Mouse (Mus musculus): ENCODE measurements around the gene Wnt2b. TPM values are rescaled to one million over a fixed set of nuclear protein-coding genes. Genes with fewer than 3 reads are reported as not detected.

Gene Wnt2b
- not detected in 2 replicates for polyA plus RNA-seq (2012; ENCODE audit: insufficient read depth, insufficient read length, missing spikeins)

DNA sequence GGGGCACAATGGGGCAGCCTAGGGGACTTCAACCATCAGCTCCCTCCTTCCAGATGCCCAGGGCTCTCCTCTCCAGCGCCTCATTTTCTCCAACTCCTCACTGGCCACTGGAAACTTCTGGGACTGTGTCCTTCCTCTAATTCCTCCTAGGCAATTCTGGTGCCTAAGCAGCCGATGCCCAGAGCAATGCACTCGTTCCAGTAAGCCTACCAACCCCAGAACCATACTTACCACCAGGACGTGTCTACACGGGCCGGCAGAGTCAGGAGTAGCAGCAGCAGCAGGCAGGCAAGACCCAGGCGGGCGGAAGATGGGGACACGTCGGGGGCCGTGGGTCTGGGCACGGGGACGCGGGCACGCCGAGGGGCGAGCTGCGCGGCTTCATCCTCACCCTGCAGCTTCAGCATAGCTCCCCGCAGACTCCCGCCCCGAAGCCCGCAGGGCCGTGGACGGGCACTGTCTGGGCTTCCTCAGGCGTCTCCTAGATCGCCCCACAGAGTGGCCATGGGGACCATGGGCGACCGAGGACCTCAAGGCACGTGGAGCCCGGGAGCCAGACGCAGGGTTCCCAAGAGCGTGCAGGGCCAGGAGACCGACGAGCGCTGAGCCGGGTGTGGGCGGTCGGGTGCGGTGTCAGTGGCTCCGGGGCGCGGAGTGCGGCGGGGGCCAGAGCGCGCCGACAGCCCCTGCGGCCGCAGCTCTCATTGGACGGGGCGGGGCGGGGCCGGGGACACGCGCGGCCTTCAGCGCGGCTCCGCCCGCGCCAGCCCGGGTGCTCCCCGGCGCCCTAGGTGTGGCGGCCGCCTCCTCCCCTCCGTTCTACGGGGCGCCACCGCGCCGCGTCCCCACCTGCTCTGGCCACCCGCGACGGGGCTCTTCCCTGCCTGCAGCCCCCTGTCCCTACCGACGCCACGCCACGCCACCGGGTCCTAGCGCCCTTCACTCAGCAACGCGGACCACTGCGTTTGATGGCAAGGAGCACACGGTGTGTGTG lies at the start of gene Wnt2b:
Wnt2b (minus strand) TSS at position 856 of the 994 bp plus-strand sequence.
- Histone ChIP-seq H3K4me1 (ENCODE audit: control insufficient read depth, insufficient read depth, low read length) (peaks cover 9% of the 10 kb centered on the region), H3K4me3 (ENCODE audit: insufficient read depth, low read length) (peak within 1 kb of the TSS; percentile 46), H3K27ac (ENCODE audit: insufficient read depth, low read depth, low read length) (no peak within 1 kb of the TSS)
- TF ChIP-seq CTCF (IDR thresholded peaks at IDR 0.05; ENCODE audit: low read depth, low read length): no peak
- no peak for TF ChIP-seq POLR2A (IDR thresholded peaks at IDR 0.05; ENCODE audit: borderline replicate concordance, low read depth, low read length)

DNA sequence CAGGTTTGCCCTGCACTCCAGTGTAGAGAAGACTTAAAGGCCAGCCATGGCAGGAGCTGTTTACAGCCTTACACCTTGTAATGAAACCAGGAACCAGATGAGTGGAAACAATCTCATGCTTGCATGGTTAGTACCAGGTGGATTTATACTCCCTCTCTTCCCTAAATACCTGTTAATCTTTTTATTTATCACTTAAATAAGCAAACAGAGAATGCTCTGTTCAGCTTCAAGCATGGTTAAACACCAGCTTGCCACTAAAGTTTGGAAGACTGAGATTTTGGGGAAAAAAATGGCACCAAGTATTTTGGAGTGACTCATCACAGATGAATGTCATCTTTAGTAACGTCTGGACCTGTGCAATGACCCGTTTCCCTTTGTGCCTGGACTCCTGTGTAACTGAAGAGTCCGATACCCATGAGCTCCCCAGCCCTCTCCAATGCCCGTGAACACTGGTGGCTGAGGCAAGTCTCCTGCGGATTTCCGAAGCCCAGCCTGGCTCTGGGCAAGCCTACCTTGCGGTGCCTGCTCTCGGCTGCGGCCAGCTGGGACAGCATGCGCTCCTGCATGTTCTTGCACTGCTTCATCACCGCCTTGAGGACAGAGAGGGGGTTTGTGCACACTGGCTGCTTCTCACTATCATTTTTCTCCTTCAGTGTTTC lies 49.1 kb upstream of the Wnt2b start:
- TF ChIP-seq POLR2A (IDR thresholded peaks at IDR 0.05; ENCODE audit: borderline replicate concordance, low read depth, low read length): no peak
- no peak for TF ChIP-seq CTCF (IDR thresholded peaks at IDR 0.05; ENCODE audit: low read depth, low read length)

DNA sequence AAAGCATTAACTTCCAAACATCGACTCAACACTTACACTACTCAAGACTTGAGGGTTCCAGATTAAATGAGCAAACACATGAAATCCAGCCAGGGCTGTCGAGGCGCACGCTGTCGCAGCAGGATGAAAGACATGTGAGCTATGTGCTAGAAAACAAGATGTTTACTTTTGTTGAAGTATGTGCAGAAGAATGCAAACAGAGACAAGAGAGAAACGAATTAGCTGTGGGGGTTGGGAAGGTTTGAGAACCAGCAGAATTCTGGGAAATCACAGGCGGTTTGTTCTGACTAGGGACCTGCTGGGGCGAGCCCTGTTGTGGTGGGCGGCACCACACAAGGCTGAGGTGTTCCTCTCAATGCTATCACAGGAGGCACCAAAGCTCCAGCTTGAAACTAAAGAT lies 46.3 kb upstream of the Wnt2b start:
- Histone ChIP-seq H3K27ac (ENCODE audit: insufficient read depth, low read depth, low read length) (no peak overlapping the region), H3K4me3 (ENCODE audit: insufficient read depth, low read length) (no peak overlapping the region), H3K4me1 (ENCODE audit: control insufficient read depth, insufficient read depth, low read length) (peaks cover 15% of the 10 kb centered on the region)
- TF ChIP-seq CTCF (IDR thresholded peaks at IDR 0.05; ENCODE audit: low read depth, low read length) (no peak), POLR2A (IDR thresholded peaks at IDR 0.05; ENCODE audit: borderline replicate concordance, low read depth, low read length) (no peak)

More for the DNA sequence above, 49.1 kb upstream of the Wnt2b start:
- Histone ChIP-seq H3K27ac (ENCODE audit: insufficient read depth, low read depth, low read length) (no peak overlapping the region), H3K4me1 (ENCODE audit: control insufficient read depth, insufficient read depth, low read length) (peaks cover 18% of the 10 kb centered on the region), H3K4me3 (ENCODE audit: insufficient read depth, low read length) (no peak overlapping the region)

DNA sequence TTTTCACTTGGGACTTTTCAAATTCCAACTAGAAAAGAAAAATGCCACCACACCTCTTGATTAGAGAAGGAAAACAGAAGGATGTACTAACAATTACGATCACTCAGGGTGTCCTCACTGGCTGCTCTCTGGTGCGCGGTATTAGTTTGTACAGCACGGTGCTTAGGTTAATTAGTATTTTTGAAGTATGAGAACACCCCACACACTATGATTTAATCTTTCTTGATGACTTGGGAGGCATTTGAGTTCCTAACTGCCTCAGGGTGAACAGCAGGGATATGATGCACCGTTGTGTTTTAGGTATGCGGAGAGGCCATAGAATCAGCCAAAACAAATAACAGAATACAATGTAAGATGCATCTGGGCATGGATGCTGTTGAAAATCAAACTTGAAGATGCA lies 44.4 kb upstream of the Wnt2b start:
- no peak overlapping the region for H3K27ac ChIP-seq (ENCODE audit: insufficient read depth, low read depth, low read length)
- H3K4me3 ChIP-seq (ENCODE audit: insufficient read depth, low read length): no peak overlapping the region
- H3K4me1 ChIP-seq (ENCODE audit: control insufficient read depth, insufficient read depth, low read length): peaks cover 28% of the 10 kb centered on the region
- no peak for TF ChIP-seq POLR2A (IDR thresholded peaks at IDR 0.05; ENCODE audit: borderline replicate concordance, low read depth, low read length)

DNA sequence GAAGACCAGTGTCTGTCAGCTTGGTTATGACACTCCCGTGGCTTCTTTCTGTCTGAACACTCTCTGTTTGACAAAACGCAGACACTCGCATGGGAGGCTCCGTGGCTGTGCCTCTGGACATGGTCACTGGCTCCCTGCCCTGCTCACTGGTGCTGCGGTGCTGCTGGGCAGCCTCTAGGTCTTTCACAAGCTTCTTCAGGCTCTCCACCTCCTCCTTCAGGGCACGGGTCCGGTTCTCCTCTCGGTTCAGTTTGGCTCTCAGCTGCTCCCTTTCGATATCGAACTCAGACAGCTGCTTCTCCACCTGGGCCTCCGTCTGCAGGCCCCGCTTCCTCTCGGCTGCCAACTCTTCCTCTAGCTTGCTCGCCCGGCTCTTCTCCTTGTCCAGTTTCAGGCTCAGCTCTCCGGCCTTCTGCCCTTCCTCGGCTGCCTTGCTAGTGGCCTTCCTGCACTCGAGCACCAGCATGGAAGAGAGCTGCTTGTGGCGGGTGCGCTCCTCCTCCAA lies 43.9 kb upstream of the Wnt2b start:
- H3K4me1 ChIP-seq (ENCODE audit: control insufficient read depth, insufficient read depth, low read length): peaks cover 27% of the 10 kb centered on the region
- no peak overlapping the region for H3K4me3 ChIP-seq (ENCODE audit: insufficient read depth, low read length)
- H3K27ac ChIP-seq (ENCODE audit: insufficient read depth, low read depth, low read length): no peak overlapping the region
- TF ChIP-seq CTCF (IDR thresholded peaks at IDR 0.05; ENCODE audit: low read depth, low read length) (no peak), POLR2A (IDR thresholded peaks at IDR 0.05; ENCODE audit: borderline replicate concordance, low read depth, low read length) (no peak)

DNA sequence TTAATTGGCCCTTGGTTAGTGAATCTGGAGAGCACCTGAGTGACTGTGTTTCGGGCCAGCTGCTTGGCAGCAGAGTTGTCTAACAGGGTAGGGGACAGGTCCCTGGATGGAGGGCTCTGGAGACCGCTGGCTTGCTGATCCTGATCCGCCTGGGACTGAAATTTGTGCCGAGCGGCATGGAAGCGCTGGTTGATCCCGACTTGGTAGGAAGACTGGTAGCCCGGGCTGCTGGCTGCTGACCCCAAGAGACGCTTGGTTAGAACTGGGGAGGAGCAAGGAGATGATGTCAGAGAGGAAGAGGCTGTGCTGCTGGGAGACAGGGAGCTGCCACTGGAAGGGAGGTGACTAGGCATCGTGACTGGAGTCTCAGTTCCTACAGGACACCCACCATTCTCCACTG lies 43.3 kb upstream of the Wnt2b start:
- Histone ChIP-seq H3K4me1 (ENCODE audit: control insufficient read depth, insufficient read depth, low read length) (peaks cover 27% of the 10 kb centered on the region), H3K4me3 (ENCODE audit: insufficient read depth, low read length) (no peak overlapping the region), H3K27ac (ENCODE audit: insufficient read depth, low read depth, low read length) (no peak overlapping the region)
- TF ChIP-seq POLR2A (IDR thresholded peaks at IDR 0.05; ENCODE audit: borderline replicate concordance, low read depth, low read length) (no peak), CTCF (IDR thresholded peaks at IDR 0.05; ENCODE audit: low read depth, low read length) (no peak)

DNA sequence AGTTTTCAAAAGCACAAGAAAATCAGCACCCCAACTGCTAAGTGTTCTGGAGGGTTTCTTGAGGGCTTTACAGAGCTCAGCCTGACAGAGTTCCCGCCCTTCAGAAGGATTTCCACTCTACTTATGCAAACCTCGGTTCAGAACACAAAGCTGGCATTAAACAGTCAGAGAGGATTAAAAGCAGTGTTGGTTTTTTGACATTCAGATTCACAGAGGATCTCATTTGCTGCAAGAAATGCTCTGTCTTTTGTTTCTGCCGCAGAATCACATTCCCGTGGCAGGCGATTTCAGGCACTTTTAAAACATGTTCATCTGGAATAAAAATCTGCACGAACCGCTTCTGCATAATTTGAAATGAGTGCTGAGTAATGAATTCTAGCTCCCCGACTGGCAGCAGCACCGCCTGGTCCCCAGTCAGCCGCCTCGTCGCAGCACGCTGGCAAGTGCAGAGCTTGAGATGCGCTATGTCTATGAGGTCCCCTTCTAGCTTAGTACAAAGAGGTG lies 42.3 kb upstream of the Wnt2b start:
- Histone ChIP-seq H3K4me3 (ENCODE audit: insufficient read depth, low read length) (no peak overlapping the region), H3K27ac (ENCODE audit: insufficient read depth, low read depth, low read length) (no peak overlapping the region), H3K4me1 (ENCODE audit: control insufficient read depth, insufficient read depth, low read length) (peaks cover 32% of the 10 kb centered on the region)
- TF ChIP-seq POLR2A (IDR thresholded peaks at IDR 0.05; ENCODE audit: borderline replicate concordance, low read depth, low read length) (no peak), CTCF (IDR thresholded peaks at IDR 0.05; ENCODE audit: low read depth, low read length) (no peak)

DNA sequence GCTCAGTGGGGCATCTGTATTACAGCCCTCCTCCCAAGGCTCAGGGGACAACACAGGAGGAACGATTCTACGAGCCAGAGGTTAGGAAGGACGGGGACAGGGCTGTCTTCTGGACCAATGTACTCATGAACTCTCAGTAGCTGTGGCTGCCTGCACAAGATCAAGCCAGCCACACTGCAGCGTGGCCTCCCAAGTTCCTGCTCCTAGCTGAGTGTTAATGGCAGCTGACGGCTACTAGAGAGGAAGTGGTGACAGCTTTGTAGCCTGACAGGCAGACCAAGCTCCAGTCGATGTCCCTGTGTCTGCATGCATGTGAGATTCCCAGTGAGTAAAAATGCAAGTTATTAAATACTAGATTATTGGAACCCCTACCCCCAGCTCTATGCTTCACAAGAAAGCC lies 39.7 kb upstream of the Wnt2b start:
- H3K4me1 ChIP-seq (ENCODE audit: control insufficient read depth, insufficient read depth, low read length): peaks cover 32% of the 10 kb centered on the region
- peak overlapping the region; percentile 90 for H3K27ac ChIP-seq (ENCODE audit: insufficient read depth, low read depth, low read length)
- no peak overlapping the region for H3K4me3 ChIP-seq (ENCODE audit: insufficient read depth, low read length)
- TF ChIP-seq POLR2A (IDR thresholded peaks at IDR 0.05; ENCODE audit: borderline replicate concordance, low read depth, low read length): no peak
- TF ChIP-seq CTCF (IDR thresholded peaks at IDR 0.05; ENCODE audit: low read depth, low read length): no peak

DNA sequence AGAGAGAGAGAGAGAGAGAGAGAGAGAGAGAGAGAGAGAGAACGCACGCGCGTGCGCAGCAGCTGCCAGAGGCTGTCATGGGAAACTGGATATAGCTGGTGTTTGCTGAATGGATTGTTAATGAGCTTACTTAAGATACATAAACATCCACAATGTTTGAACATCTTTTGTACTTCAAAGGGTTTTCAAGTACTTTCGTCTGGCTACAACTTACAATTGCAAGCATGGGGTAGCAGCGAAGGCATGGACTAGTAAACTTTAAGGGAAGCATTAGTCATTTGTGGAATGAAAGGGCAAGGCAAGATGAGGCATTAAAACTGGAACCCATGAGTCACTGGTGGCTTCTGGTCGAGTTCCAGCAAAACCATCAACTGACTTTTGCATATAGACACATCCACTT lies 38.8 kb upstream of the Wnt2b start:
- H3K4me3 ChIP-seq (ENCODE audit: insufficient read depth, low read length): 0 out of 2 replicates have a peak overlapping the region, but pooled peaks have one; percentile 6
- H3K27ac ChIP-seq (ENCODE audit: insufficient read depth, low read depth, low read length): peak overlapping the region; percentile 90
- TF ChIP-seq POLR2A (IDR thresholded peaks at IDR 0.05; ENCODE audit: borderline replicate concordance, low read depth, low read length) (no peak), CTCF (IDR thresholded peaks at IDR 0.05; ENCODE audit: low read depth, low read length) (no peak)
- H3K4me1 ChIP-seq (ENCODE audit: control insufficient read depth, insufficient read depth, low read length): peaks cover 40% of the 10 kb centered on the region
